Mouse (Mus musculus) forebrain, embryonic 16.5 days (tissue): ENCODE measurements at regions not wholly inside any gene's neighbourhood (a gene's known extent, or its start where the extent isn't known, plus 50 kb on each side); places are given as distances from the start of the nearest gene placed in this dataset.

ENCODE experiments used
- ATAC-seq: fragments of 200-750 bp; cut with Nextera tagmentation; 2 replicates; pipeline ENCODE4 v1.8.0; 2017; ENCODE audit warnings: mild to moderate bottlenecking, moderate library complexity
- H3K27ac ChIP-seq: fragments of 300-500 bp; sonication (generic); 2 replicates; pipeline ENCODE4 v1.5.1; 2014; ENCODE audit warnings: low read length, control low read depth
- H3K27me3 ChIP-seq: fragments of 300-500 bp; sonication (generic); replicated peaks from 2 replicates; pipeline ENCODE4 v1.6.1; 2014; ENCODE audit warnings: low read length; ENCODE audit not compliant: control insufficient read depth, insufficient read depth
- H3K36me3 ChIP-seq: fragments of 300-500 bp; sonication (generic); 2 replicates; pipeline ENCODE4 v1.6.1; 2014; ENCODE audit not compliant: control insufficient read depth, insufficient read depth
- H3K4me1 ChIP-seq: fragments of 300-500 bp; sonication (generic); replicated peaks from 2 replicates; pipeline ENCODE4 v1.6.1; 2014; ENCODE audit warnings: low read length; ENCODE audit not compliant: control insufficient read depth, insufficient read depth
- H3K4me2 ChIP-seq: fragments of 300-500 bp; sonication (generic); 2 replicates; pipeline ENCODE4 v1.6.1; 2014; ENCODE audit warnings: mild to moderate bottlenecking, low read length, control low read depth
- H3K4me3 ChIP-seq: fragments of 300-500 bp; sonication (generic); replicated peaks from 2 replicates; pipeline ENCODE4 v1.5.1; 2014; ENCODE audit warnings: mild to moderate bottlenecking, low read length, control low read depth
- H3K9ac ChIP-seq: fragments of 300-500 bp; sonication (generic); replicated peaks from 2 replicates; pipeline ENCODE4 v1.6.1; 2014; ENCODE audit warnings: low read depth, low read length, control low read depth
- H3K9me3 ChIP-seq: fragments of 300-500 bp; sonication (generic); 2 replicates; pipeline ENCODE4 v1.6.1; 2016; ENCODE audit warnings: low read length; ENCODE audit not compliant: control insufficient read depth
- WGBS: fragments of 180-500 bp; shearing (Covaris S2); extraction: QIAGEN DNeasy Blood & Tissue Kit; methylation state at CpG from one replicate; pipeline ENCODE4 v1.1.7; 2014; 5-methylcytosine and 5-hydroxymethylcytosine counted together

DNA sequence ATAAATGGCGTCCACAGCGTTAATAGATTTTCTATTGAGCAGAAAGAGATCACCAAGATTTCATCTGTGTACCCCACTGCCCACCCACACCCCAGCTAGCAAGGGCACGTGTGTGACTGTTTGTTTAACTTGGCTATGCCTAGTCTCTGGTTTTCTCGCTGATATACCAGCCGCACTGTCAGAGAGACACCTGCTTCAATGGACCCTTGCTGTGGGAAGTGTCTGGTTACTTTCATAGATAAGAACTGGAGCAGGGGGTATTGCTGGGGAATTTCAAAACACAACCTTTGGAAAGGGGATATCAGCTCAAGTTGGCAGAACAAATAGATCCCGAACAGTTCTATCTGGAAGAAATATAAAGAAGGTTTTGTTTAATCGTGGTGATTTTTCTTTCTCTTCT, 656.8 kb upstream of the Cdh5 start:
- WGBS: 57% methylated on average over 7 of the region's 7 CpGs
- H3K9me3 ChIP-seq: no peaks in the 10 kb centered on the region
- ATAC-seq: no peak
- no peak overlapping the region for H3K4me3 ChIP-seq
- no peak overlapping the region for H3K4me2 ChIP-seq
- no peak overlapping the region for H3K27ac ChIP-seq
- no peaks in the 10 kb centered on the region for H3K4me1 ChIP-seq
- no peaks in the 10 kb centered on the region for H3K36me3 ChIP-seq
- no peak overlapping the region for H3K9ac ChIP-seq
- H3K27me3 ChIP-seq: 0 out of 2 replicates have a peak, but pooled peaks cover 3% of the 10 kb centered on the region

DNA sequence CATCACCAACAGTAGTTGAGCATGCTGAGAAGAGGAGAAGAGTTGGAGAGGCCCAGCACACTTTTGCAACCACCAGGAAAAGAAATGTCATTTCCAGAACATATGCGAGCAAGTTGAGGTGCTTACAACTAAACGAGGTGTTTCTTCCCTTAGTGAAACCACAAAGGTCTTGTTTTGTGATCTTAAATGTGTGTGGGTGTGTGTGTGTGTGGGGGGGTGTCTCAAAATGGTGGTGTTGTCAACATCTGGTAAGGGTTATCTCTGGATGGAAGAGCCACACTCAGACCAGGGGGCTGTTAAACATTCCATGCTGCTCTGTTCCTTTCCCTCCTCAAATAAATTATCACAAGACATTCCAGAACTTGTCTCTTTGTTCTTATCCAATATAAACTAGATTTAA, 656.0 kb upstream of the Cdh5 start:
- no peak for ATAC-seq
- Histone ChIP-seq H3K36me3 (no peaks in the 10 kb centered on the region), H3K4me2 (no peak overlapping the region), H3K9me3 (no peaks in the 10 kb centered on the region), H3K27me3 (0 out of 2 replicates have a peak, but pooled peaks cover 3% of the 10 kb centered on the region), H3K4me1 (no peaks in the 10 kb centered on the region), H3K4me3 (no peak overlapping the region), H3K9ac (no peak overlapping the region), H3K27ac (no peak overlapping the region)
- 85% methylated on average over 2 of the region's 2 CpGs for WGBS

DNA sequence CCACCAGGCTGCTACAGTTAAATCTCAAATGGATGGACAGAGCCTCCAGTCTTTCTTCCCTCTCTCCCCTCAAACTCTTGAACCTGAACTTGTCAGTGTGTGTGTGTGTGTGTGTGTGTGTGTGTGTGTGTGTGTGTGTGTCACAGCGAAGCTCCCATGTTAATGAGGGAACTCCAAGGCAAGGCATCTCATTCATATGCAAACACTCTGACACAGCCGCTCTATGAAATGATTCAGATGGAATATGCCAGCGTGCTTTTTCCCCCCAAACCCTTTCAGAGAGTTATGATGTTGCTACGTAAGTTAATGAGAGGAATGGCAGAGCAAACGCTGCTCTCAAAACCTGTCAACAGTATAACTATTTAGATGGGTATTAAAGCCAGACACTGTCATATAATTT, 653.5 kb upstream of the Cdh5 start:
- no peak overlapping the region for H3K9ac ChIP-seq
- H3K27me3 ChIP-seq: 0 out of 2 replicates have a peak, but pooled peaks cover 3% of the 10 kb centered on the region
- no peak overlapping the region for H3K27ac ChIP-seq
- no peak overlapping the region for H3K4me3 ChIP-seq
- WGBS: 31% methylated on average over 5 of the region's 5 CpGs
- ATAC-seq: peak; percentile 79
- no peaks in the 10 kb centered on the region for H3K4me1 ChIP-seq
- H3K4me2 ChIP-seq: no peak overlapping the region
- H3K9me3 ChIP-seq: no peaks in the 10 kb centered on the region
- no peaks in the 10 kb centered on the region for H3K36me3 ChIP-seq

DNA sequence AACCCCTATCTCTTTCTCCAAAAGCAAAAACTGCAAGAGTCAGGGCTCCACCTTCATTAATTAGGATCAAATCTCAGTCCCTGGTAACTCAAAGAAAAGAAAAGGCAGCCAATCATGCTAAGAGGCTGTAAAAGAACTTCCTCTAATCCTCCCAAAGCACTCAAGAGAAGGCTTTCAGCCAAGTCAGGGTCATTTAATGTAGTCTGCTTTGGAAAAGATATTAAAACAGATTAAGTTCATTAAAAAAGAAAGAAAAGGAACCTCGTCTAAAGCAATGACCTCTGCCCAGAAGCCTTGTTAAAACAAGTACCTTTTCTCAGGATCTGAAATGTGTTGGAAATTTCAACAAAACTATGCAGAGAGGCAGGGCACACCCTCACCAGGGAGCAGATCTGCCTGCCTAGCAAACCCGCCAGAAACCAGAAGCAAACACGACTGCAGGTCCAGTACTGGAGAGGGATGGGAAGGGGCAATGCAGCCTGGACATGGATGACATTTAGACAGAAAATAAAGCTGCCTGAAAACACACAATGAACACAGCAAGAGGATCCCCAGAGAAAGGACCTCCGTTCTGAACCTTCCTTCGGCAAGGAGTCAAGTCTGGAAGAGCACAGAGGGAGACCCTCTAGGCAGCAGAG, 649.9 kb upstream of the Cdh5 start:
- peaks cover 3% of the 10 kb centered on the region; the same call in 1 of the 2 replicates for H3K27me3 ChIP-seq
- H3K4me1 ChIP-seq: no peaks in the 10 kb centered on the region
- no peak overlapping the region for H3K9ac ChIP-seq
- no peak overlapping the region for H3K4me3 ChIP-seq
- no peaks in the 10 kb centered on the region for H3K36me3 ChIP-seq
- WGBS: 6% methylated on average over 5 of the region's 5 CpGs
- no peak overlapping the region for H3K4me2 ChIP-seq
- no peak overlapping the region for H3K27ac ChIP-seq
- H3K9me3 ChIP-seq: no peaks in the 10 kb centered on the region
- no peak for ATAC-seq

DNA sequence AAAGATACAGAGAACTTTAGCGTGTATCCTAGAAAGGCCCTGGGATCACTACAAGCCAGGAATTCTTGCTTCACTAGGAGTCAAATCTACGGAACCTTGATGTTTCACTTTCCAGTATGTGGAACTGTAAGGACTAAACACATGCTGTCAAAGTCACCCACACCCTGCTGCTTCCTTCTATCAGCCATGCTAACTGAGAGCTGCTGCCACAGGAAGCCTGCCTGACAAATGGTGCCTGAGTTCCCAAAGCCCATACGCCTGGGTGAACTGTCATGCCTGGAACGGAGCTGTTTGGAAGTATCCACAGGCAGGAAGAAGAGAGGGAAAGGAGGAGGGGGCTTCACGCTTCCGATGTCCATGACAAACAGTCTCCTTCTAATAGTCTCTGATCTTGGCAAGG, 644.2 kb upstream of the Cdh5 start:
- Histone ChIP-seq H3K4me3 (no peak overlapping the region), H3K4me2 (no peak overlapping the region), H3K27ac (no peak overlapping the region), H3K36me3 (no peaks in the 10 kb centered on the region), H3K27me3 (no peaks in the 10 kb centered on the region; the same call in 1 of the 2 replicates), H3K4me1 (no peaks in the 10 kb centered on the region), H3K9me3 (peaks cover 3% of the 10 kb centered on the region; the same call in 1 of the 2 replicates), H3K9ac (no peak overlapping the region)
- ATAC-seq: no peak
- 85% methylated on average over 6 of the region's 6 CpGs for WGBS

DNA sequence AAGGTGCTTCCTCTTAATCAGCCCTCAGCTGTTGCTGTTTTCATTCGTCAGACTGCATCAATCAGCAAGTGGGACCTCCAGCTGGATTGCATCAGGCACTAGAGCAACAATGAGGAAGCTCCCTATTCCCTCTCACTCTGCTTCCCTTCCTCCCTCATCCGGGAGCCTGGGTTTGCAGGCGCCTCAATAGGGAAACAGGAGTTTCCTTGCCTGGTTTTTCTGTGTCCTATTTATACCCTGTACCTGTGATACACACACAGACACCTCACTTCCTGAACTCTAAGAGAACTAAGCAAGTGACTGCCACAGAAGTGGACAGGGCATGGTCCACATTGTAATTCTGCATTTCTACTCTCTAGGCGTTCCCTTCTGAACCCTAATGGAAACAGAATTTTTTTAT, 637.9 kb upstream of the Cdh5 start:
- no peaks in the 10 kb centered on the region for H3K36me3 ChIP-seq
- no peak overlapping the region for H3K27ac ChIP-seq
- H3K27me3 ChIP-seq: no peaks in the 10 kb centered on the region
- peaks cover 3% of the 10 kb centered on the region; the same call in 1 of the 2 replicates for H3K9me3 ChIP-seq
- no peak for ATAC-seq
- no peak overlapping the region for H3K4me2 ChIP-seq
- peaks cover 2% of the 10 kb centered on the region; the same call in 1 of the 2 replicates for H3K4me1 ChIP-seq
- H3K4me3 ChIP-seq: no peak overlapping the region
- 69% methylated on average over 4 of the region's 4 CpGs for WGBS
- H3K9ac ChIP-seq: no peak overlapping the region

DNA sequence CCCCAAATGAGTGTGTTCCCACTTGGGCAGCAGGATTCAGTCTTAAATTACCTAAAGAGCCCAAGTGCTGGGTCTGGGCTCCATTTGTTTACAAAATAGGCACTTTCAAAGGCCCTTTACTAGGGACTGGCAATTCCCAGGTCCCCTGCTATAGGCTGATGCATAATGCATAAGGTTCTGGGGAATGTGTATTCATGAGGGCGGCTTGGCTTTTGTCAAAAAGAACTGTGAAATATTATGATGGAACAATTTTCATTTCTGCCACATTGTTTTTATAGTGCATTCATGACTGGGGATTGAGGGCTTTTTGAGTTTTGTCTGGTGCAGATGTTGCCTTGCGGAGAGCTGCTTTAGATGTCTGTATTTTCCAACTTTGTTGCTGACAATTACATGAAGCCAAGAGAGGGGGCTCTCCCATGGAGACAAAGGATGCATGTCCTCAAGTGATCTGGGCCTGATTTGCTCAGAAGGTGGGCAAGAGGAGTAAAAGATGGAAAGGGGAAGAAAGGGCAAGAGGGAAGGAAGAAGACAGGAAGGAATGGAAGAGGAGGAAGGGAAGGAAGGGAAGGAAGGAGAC, 636.6 kb upstream of the Cdh5 start:
- WGBS: 34% methylated on average over 2 of the region's 2 CpGs
- Histone ChIP-seq H3K27ac (peak overlapping the region; percentile 12; the same call in 1 of the 2 replicates), H3K36me3 (no peaks in the 10 kb centered on the region), H3K27me3 (no peaks in the 10 kb centered on the region), H3K9ac (no peak overlapping the region), H3K4me3 (no peak overlapping the region), H3K4me2 (no peak overlapping the region), H3K9me3 (peaks cover 3% of the 10 kb centered on the region; the same call in 1 of the 2 replicates), H3K4me1 (peaks cover 2% of the 10 kb centered on the region; the same call in 1 of the 2 replicates)
- peak; percentile 85 for ATAC-seq

DNA sequence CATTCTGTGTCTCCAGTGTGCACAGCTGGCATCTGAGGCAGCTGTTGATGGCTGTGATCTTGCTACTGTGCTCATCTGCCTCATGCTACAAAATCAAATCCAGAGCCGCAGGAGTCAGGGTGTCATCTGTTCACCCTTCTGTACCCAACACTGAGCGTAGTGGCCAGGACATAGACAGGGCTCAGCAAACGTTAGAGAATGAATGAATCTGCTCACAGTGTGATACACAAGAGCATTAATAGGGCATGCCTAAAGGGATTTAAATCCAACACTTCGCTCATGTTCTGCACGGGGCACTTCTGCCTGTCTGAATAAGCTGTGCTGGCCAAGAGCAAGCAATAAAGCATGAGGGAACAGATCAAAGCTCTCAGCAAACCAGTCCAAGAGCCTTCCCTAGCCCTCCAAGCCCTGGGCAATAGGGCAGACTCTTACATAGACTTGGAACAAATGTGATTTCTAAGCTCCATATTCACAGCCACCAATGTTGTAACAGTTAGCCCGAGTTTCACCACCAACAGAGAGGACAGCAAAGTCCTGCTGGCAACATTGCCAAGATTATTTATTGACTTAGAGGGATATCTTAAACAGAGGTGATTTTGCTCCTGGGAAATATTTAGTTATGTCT, 633.8 kb upstream of the Cdh5 start:
- no peaks in the 10 kb centered on the region for H3K36me3 ChIP-seq
- no peak overlapping the region for H3K4me3 ChIP-seq
- no peaks in the 10 kb centered on the region for H3K27me3 ChIP-seq
- H3K4me1 ChIP-seq: peaks cover 2% of the 10 kb centered on the region; the same call in 1 of the 2 replicates
- no peak overlapping the region for H3K4me2 ChIP-seq
- no peaks in the 10 kb centered on the region for H3K9me3 ChIP-seq
- no peak for ATAC-seq
- H3K9ac ChIP-seq: no peak overlapping the region
- WGBS: 69% methylated on average over 6 of the region's 6 CpGs
- H3K27ac ChIP-seq: no peak overlapping the region

DNA sequence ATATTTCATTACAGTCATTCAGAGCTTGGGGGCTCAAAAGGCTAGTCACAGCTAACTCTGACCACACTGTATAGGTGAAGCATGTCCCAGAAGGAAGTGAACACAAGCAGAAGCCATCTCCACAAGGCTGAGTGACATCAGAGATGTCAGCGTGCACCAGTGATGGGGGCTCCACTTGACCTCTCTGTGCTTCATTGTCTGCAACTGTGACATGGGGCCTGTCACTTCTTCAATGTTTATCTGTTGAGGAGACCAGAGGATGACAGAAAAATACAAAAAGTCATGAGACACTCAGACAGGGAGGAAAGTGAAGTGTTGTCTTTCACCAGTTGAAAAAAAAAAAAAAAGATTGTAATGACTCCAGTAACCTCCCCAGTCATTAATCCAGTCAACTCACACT, 632.4 kb upstream of the Cdh5 start:
- H3K4me1 ChIP-seq: peaks cover 2% of the 10 kb centered on the region; the same call in 1 of the 2 replicates
- no peaks in the 10 kb centered on the region for H3K9me3 ChIP-seq
- no peak overlapping the region for H3K4me2 ChIP-seq
- H3K4me3 ChIP-seq: no peak overlapping the region
- H3K36me3 ChIP-seq: no peaks in the 10 kb centered on the region
- 81% methylated on average over 1 of the region's 1 CpGs for WGBS
- H3K27me3 ChIP-seq: no peaks in the 10 kb centered on the region
- no peak overlapping the region for H3K9ac ChIP-seq
- no peak for ATAC-seq
- no peak overlapping the region for H3K27ac ChIP-seq
